Mouse (Mus musculus) heart, embryonic 10.5 days (tissue): Measurements from ENCODE around the gene Nemp1. TPM values are rescaled to one million over a fixed set of nuclear protein-coding genes. Genes with fewer than 3 reads are reported as not detected.
A peak's percentile ranks its signal among the peaks of the same experiment; 100 is the strongest.

Experiments used
- DNase-seq: peaks from one replicate; pipeline ENCODE4 v3.0.0-alpha.2; 2017; ENCODE audit warnings: low spot score
- H3K27ac ChIP-seq: fragments of 300-500 bp; sonication (generic); 2 replicates; pipeline ENCODE4 v1.5.1; 2016; ENCODE audit warnings: mild to moderate bottlenecking
- H3K27me3 ChIP-seq: fragments of 300-500 bp; sonication (generic); 2 replicates; pipeline ENCODE4 v1.6.1; 2016; ENCODE audit warnings: mild to moderate bottlenecking; ENCODE audit not compliant: poor library complexity, insufficient read depth, severe bottlenecking
- H3K36me3 ChIP-seq: fragments of 300-500 bp; sonication (generic); 2 replicates; pipeline ENCODE4 v1.6.1; 2016; ENCODE audit warnings: mild to moderate bottlenecking, moderate library complexity
- H3K4me1 ChIP-seq: fragments of 300-500 bp; sonication (generic); 2 replicates; pipeline ENCODE4 v1.6.1; 2016; ENCODE audit warnings: mild to moderate bottlenecking
- H3K4me3 ChIP-seq: fragments of 300-500 bp; sonication (generic); 2 replicates; pipeline ENCODE4 v1.5.1; 2016; ENCODE audit warnings: mild to moderate bottlenecking, moderate library complexity
- H3K9me3 ChIP-seq: fragments of 300-500 bp; sonication (generic); 2 replicates; pipeline ENCODE4 v1.6.1; 2016; ENCODE audit warnings: mild to moderate bottlenecking, moderate library complexity
- WGBS: fragments of 180-500 bp; shearing (Covaris S2); methylation state at CpG from one replicate; pipeline ENCODE4 v1.1.7; 2016; 5-methylcytosine and 5-hydroxymethylcytosine counted together
- polyA plus RNA-seq: library from polyadenylated mRNA; unstranded; fragments of >200 nt; fragmentation: Nextera tagmentation; extraction: Ambion mirVana; gene quantifications from 2 replicates; pipeline ENCODE4 v1.2.1, GENCODE M21; 2016

Gene Nemp1
- polyA plus RNA-seq, 1 experiment from 2014 or later: 7.7 TPM

DNA sequence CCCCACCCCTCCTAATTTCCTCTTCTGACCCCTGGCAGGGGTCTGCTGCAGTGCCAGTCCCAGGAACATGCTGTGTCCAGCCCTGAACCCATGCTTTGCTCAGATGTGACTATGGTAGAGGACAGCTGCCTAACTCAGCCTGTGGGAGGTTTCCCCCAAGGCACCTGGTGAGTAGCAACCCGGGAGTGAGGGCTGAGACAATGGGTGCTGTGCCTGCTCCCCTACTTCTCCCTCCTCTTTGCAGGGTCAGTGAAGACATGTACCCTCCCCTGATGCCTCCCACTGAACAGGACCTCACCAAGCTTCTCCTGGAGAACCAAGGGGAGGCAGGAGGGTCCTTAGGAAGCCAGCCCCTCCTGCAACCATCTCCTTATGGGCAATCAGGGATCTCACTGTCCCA, 7.2 kb upstream of the Nemp1 start:
- Histone ChIP-seq H3K9me3 (no peaks in the 10 kb centered on the region), H3K27ac (no peak overlapping the region), H3K27me3 (peaks cover 25% of the 10 kb centered on the region), H3K36me3 (peaks cover 64% of the 10 kb centered on the region), H3K4me1 (peaks cover 47% of the 10 kb centered on the region), H3K4me3 (no peak overlapping the region)
- DNase-seq: no peak
- WGBS: 75% methylated on average over 1 of the region's 1 CpGs

DNA sequence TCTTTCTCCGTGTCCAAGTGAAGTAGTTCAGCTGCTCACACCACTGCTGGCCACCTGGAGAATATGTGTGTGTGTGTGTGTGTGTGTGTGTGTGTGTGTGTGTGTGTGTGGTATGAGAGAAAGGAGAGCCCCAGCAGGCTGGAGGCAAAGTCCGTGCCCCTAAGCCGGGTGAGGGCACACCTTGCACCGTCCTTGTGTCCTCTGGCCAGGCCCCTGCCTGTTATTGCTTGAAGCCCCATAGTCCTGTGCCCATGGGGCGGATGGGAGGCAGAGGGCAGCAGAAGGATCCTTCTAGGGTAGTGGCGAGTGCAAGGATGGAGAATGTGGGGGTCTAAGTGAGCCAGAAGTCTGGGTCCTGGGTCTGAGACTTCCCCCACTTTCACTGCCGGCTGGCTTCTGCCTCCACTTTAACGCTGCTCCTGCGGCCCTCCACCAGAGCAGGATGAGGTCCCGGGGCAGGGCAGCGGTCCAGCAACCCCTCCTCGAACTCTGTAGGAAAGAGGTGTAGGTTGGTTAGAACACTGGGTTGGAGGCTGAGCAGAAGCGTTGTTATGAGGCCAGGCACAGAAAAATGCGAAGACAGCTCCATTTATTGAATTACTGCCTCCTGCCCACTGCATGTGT, 5.3 kb upstream of the Nemp1 start:
- 7% methylated on average over 12 of the region's 14 CpGs for WGBS
- Histone ChIP-seq H3K36me3 (peaks cover 52% of the 10 kb centered on the region), H3K4me1 (peaks cover 66% of the 10 kb centered on the region), H3K4me3 (peak overlapping the region; percentile 55), H3K9me3 (no peaks in the 10 kb centered on the region), H3K27me3 (peaks cover 39% of the 10 kb centered on the region), H3K27ac (peak overlapping the region; percentile 82)
- no peak for DNase-seq

DNA sequence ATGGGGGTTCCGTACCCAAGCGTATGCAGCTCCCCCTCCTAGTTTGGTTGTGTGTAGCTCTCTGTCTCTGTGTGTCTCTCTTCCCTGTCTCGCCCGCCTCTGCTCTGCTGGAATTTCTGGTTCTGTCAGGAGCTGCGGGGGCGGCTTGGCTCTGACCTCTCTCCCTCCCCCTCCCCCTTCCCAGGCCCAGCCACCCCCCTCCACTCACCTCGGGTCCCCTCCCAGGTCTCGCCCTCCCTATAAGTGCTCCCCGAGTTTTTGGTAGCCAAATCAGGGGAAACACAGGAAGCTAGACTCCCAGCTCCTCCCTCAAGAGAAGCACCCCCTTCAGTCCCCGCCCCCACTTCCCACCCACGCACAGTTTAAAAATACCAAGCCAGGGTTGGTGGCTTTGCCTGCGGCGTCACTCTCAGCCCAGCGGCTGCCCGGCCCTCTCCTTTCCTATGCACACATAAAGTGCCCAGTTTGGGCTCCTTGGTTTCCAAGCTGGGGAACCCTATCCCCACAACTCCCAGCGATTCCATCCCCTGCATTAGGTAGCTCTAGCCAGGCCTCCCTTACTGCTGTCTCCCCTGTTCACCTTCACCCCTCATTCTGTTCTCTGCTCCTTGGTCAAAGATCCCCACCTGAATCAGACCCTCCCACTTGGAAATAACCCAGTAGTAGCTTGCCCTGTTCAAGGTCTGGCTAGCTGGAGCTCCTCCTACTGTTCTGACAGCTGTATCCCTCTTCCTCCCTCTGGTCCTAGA, 4.6 kb upstream of the Nemp1 start:
- Histone ChIP-seq H3K4me1 (peaks cover 72% of the 10 kb centered on the region), H3K27me3 (peaks cover 39% of the 10 kb centered on the region), H3K27ac (peak overlapping the region; percentile 82), H3K36me3 (peaks cover 46% of the 10 kb centered on the region), H3K4me3 (peak overlapping the region; percentile 55), H3K9me3 (no peaks in the 10 kb centered on the region)
- peak; percentile 87 for DNase-seq
- WGBS: under 1% methylated on average over 16 of the region's 16 CpGs

DNA sequence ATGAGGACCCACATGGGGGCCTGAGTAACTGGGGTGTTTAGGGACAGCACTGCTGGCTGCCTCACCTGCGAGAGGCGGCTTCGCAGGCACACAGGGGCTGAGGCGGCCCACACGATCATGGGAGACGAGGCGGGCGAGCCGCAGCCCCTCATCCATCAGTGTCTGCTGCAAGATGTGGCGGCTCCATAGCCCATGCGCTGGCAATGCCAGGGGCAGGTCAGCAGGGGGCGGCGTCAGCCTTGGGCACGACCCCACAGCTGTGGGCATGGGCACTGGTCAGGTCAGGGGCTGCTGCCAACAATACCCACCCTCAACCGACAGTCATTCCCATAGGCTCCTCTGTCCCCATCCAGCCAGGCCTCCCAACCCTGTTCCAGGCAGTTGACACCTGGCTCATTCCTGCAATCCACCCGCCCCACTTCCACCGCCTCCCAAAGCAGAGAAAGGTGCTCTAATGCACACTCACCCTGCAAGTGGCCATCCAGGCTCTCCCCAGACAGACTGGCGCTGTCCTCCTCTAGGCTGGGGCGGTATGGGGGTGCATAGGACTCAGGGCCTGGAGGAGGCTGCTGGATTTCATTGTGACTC, 3.9 kb upstream of the Nemp1 start:
- peak overlapping the region; percentile 82 for H3K27ac ChIP-seq
- H3K27me3 ChIP-seq: peaks cover 39% of the 10 kb centered on the region
- DNase-seq: no peak
- H3K4me1 ChIP-seq: peaks cover 79% of the 10 kb centered on the region
- peaks cover 44% of the 10 kb centered on the region for H3K36me3 ChIP-seq
- no peaks in the 10 kb centered on the region for H3K9me3 ChIP-seq
- H3K4me3 ChIP-seq: peak overlapping the region; percentile 55
- WGBS: 25% methylated on average over 19 of the region's 19 CpGs

DNA sequence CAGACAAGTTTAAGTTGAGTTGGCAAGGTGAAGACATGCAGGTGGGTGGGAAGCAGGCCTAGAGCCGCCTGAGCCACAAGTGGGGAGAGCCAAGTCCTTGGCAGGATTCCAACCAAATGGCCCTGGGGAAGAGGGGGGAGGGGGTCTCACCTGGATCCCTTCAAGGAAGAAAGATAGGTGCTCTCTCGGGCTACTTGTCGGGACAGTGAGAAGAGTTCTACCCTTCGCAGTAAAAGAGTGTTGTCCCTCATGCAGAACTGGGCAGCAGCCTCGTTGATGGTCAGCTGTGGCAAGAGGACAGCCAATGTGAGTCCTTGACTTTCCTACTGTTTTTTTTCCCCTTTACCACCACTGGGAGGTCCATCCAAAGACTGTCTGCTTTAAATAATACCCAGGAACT, 3.1 kb upstream of the Nemp1 start:
- H3K27ac ChIP-seq: peak overlapping the region; percentile 36; the same call in 1 of the 2 replicates
- H3K4me3 ChIP-seq: 0 out of 2 replicates have a peak overlapping the region, but pooled peaks have one; percentile 78
- WGBS: 27% methylated on average over 5 of the region's 5 CpGs
- peaks cover 82% of the 10 kb centered on the region for H3K4me1 ChIP-seq
- no peak for DNase-seq
- H3K27me3 ChIP-seq: peaks cover 39% of the 10 kb centered on the region
- no peaks in the 10 kb centered on the region for H3K9me3 ChIP-seq
- H3K36me3 ChIP-seq: peaks cover 44% of the 10 kb centered on the region

GRCm38 (mm10) chr10:127664166-127664565, 2.5 kb upstream of the Nemp1 start:
- DNase-seq: no peak
- Histone ChIP-seq H3K36me3 (peaks cover 43% of the 10 kb centered on the region), H3K27me3 (peaks cover 39% of the 10 kb centered on the region), H3K27ac (peak overlapping the region; percentile 36), H3K4me1 (peaks cover 88% of the 10 kb centered on the region), H3K9me3 (no peaks in the 10 kb centered on the region), H3K4me3 (peak overlapping the region; percentile 78)
- WGBS: 40% methylated on average over 16 of the region's 16 CpGs

- H3K9me3 ChIP-seq: no peaks in the 10 kb centered on the region
- H3K36me3 ChIP-seq: peaks cover 36% of the 10 kb centered on the region
- no peak for DNase-seq
- peak overlapping the region; percentile 78 for H3K4me3 ChIP-seq
- H3K27ac ChIP-seq: peak overlapping the region; percentile 17; the same call in 1 of the 2 replicates
- H3K27me3 ChIP-seq: peaks cover 39% of the 10 kb centered on the region
- peaks cover 92% of the 10 kb centered on the region for H3K4me1 ChIP-seq
- 31% methylated on average over 13 of the region's 13 CpGs for WGBS
These were observed 1.8 kb upstream of the Nemp1 start for GRCm38 (mm10) chr10:127664891-127665290.

- Histone ChIP-seq H3K4me3 (peak overlapping the region; percentile 78), H3K27ac (peak overlapping the region; percentile 96), H3K36me3 (peaks cover 30% of the 10 kb centered on the region), H3K9me3 (no peaks in the 10 kb centered on the region), H3K27me3 (peaks cover 39% of the 10 kb centered on the region), H3K4me1 (peaks cover 92% of the 10 kb centered on the region)
- 4% methylated on average over 14 of the region's 14 CpGs for WGBS
- no peak for DNase-seq
These were observed 1.1 kb upstream of the Nemp1 start for GRCm38 (mm10) chr10:127665366-127666181.

GRCm38 (mm10) chr10:127667269-127668092, 780 bp downstream of the Nemp1 start:
- Histone ChIP-seq H3K4me1 (peaks cover 72% of the 10 kb centered on the region), H3K27me3 (peaks cover 35% of the 10 kb centered on the region), H3K27ac (peak overlapping the region; percentile 96), H3K36me3 (peaks cover 22% of the 10 kb centered on the region), H3K4me3 (peak overlapping the region; percentile 78), H3K9me3 (no peaks in the 10 kb centered on the region)
- WGBS: 1% methylated on average over 35 of the region's 35 CpGs
- DNase-seq: peak; percentile 94

DNA sequence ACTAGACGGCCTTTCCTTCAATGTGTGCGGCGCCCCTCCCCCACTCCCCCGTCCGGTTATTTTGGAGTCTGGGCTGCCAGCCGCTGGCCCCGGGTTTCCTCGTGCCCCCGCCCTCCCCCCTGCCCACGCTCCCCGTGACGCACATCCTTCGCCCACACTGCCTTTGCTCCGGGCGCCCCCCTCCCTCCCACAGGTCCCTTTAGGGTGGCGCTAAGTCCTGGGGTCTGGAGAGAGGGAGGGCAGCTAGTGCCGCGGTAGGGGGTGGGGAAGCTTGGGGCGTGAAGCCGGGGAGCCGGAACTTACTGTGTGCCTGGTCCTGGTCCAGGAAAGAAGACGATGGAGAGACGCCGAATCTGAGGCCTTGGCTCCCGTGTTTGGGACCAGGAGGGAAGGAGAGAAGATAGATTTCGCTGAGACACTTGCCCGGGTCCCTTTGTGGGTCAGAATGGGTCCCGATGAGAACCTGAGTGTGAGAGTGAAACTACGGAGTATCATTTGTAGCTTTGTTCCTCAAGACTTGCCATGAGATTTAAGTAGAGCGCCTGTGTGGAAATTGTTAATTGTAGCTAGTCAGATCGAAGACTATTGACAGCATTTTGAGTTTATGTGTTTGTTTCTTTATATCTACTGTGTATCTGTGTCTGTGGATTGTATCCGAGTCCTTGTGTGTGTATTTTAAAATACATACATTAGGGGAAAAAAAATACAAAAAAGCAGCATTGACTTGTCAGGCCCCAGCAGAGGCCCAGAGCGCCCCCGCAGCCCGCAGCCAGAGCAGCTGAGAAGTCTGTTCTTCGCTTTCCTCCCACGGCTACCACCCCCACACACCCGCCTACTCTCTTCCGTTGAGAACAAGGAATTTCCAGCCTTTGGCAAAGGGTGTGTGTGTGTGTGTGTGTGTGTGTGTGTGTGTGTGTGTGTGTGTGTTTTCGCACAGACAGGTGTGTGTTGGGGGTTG, 1.7 kb downstream of the Nemp1 start, which contains the start of gene Nab2:
Gene Nab2, minus strand, starts transcription at position 476 of the 958 bp plus-strand sequence.
- Histone ChIP-seq H3K9me3 (no peaks in the 10 kb centered on the region), H3K27ac (peak within 1 kb of the TSS; percentile 96), H3K36me3 (peaks cover 16% of the 10 kb centered on the region), H3K27me3 (peaks cover 26% of the 10 kb centered on the region), H3K4me3 (peak within 1 kb of the TSS; percentile 78), H3K4me1 (peaks cover 64% of the 10 kb centered on the region)
- 1% methylated on average over 40 of the region's 40 CpGs for WGBS
- DNase-seq: peak; percentile 86

DNA sequence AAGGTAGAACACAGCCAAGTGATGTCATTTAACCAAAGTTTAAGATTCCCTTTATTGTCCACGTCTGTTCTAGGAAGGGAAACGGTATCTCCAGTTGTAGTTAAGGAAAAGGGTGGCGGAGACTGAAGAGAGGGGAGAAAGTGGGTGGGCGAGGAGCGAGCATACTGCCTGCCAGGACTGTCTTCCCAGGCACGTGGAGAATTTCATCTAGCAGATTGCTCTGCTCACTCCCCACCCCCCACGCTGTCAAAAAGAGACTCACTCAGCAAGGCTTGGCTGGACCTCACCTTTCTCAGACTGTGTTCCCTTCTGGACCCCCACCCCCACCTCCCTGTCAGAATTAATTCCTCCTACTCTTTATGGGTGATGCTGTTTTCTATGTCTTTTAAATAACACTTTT, 2.5 kb downstream of the Nemp1 start:
- no peak for DNase-seq
- H3K36me3 ChIP-seq: peaks cover 8% of the 10 kb centered on the region
- H3K4me1 ChIP-seq: peaks cover 56% of the 10 kb centered on the region

More for the DNA sequence above, 2.5 kb downstream of the Nemp1 start:
- no peaks in the 10 kb centered on the region for H3K9me3 ChIP-seq
- WGBS: 5% methylated on average over 7 of the region's 7 CpGs
- H3K27ac ChIP-seq: peak overlapping the region; percentile 96
- H3K4me3 ChIP-seq: peak overlapping the region; percentile 78
- peaks cover 18% of the 10 kb centered on the region for H3K27me3 ChIP-seq
